Mouse (Mus musculus) bone marrow, adult 2 months (tissue): ENCODE data around the gene Zer1.

ENCODE experiments used
- CTCF ChIP-seq: fragments of 200-500 bp; IDR thresholded peaks from 2 replicates; pipeline ENCODE4 v1.5.1; 2011; ENCODE audit warnings: low read length, control low read depth; ENCODE audit not compliant: control insufficient read depth, insufficient read depth
- POLR2A ChIP-seq: fragments of 200-500 bp; IDR thresholded peaks from 2 replicates; pipeline ENCODE4 v1.6.1; 2011; ENCODE audit warnings: low read depth, mild to moderate bottlenecking, control low read depth, low read length, borderline replicate concordance; ENCODE audit not compliant: control insufficient read depth

GRCm38 (mm10) chr2:30057223-30057904 lies 67.0 kb downstream of the Zer1 start, which contains the start of gene Set:
- TF ChIP-seq CTCF = no peak
- no peak for TF ChIP-seq POLR2A
